Mouse (Mus musculus) heart, embryonic 13.5 days (tissue): ENCODE data around the gene Samd1. TPM values are rescaled to one million over a fixed set of nuclear protein-coding genes. Genes with fewer than 3 reads are reported as not detected.
A peak's percentile ranks its signal among the peaks of the same experiment; 100 is the strongest.
"Not testable (repeated sequence)": the region's sequence is repeated elsewhere in the genome, so short reads cannot be mapped to it uniquely, and the experiment has no call there.

Experiments used
- ATAC-seq: fragments of 200-750 bp; cut with Nextera tagmentation; 2 replicates; pipeline ENCODE4 v1.8.0; 2017; ENCODE audit warnings: moderate TSS enrichment; ENCODE audit not compliant: insufficient number of reproducible peaks, low FRiP score, low TSS enrichment; ENCODE audit errors: extremely low read depth
- H3K27ac ChIP-seq: fragments of 300-500 bp; sonication (generic); replicated peaks from 2 replicates; pipeline ENCODE4 v1.5.1; 2015; ENCODE audit warnings: moderate library complexity, mild to moderate bottlenecking, inconsistent platforms
- H3K27me3 ChIP-seq: fragments of 300-500 bp; sonication (generic); replicated peaks from 2 replicates; pipeline ENCODE4 v1.6.1; 2015; ENCODE audit warnings: mild to moderate bottlenecking, inconsistent platforms
- H3K36me3 ChIP-seq: fragments of 300-500 bp; sonication (generic); 2 replicates; pipeline ENCODE4 v1.6.1; 2015; ENCODE audit warnings: mild to moderate bottlenecking, inconsistent platforms
- H3K4me1 ChIP-seq: fragments of 300-500 bp; sonication (generic); 2 replicates; pipeline ENCODE4 v1.6.1; 2015; ENCODE audit warnings: inconsistent platforms
- H3K4me2 ChIP-seq: fragments of 300-500 bp; sonication (generic); 2 replicates; pipeline ENCODE4 v1.6.1; 2015; ENCODE audit warnings: inconsistent platforms, mild to moderate bottlenecking, moderate library complexity
- H3K4me3 ChIP-seq: fragments of 300-500 bp; sonication (generic); 2 replicates; pipeline ENCODE4 v1.5.1; 2015; ENCODE audit warnings: moderate library complexity, mild to moderate bottlenecking, inconsistent platforms
- H3K9ac ChIP-seq: fragments of 300-500 bp; sonication (generic); 2 replicates; pipeline ENCODE4 v1.6.1; 2015; ENCODE audit warnings: inconsistent platforms, mild to moderate bottlenecking, moderate library complexity
- H3K9me3 ChIP-seq: fragments of 300-500 bp; sonication (generic); 2 replicates; pipeline ENCODE4 v1.6.1; 2016; ENCODE audit warnings: inconsistent platforms
- WGBS: fragments of 180-500 bp; shearing (Covaris S2); methylation state at CpG from one replicate; pipeline ENCODE4 v1.1.7; 2015; ENCODE audit warnings: mixed read lengths; 5-methylcytosine and 5-hydroxymethylcytosine counted together
- polyA plus RNA-seq: library from polyadenylated mRNA; unstranded; fragments of >200 nt; fragmentation: Nextera tagmentation; extraction: Ambion mirVana; gene quantifications from 2 replicates; pipeline ENCODE4 v1.2.1, GENCODE M21; 2015

Gene Samd1
- polyA plus RNA-seq, 1 experiment from 2014 or later, result 4.8 TPM

DNA sequence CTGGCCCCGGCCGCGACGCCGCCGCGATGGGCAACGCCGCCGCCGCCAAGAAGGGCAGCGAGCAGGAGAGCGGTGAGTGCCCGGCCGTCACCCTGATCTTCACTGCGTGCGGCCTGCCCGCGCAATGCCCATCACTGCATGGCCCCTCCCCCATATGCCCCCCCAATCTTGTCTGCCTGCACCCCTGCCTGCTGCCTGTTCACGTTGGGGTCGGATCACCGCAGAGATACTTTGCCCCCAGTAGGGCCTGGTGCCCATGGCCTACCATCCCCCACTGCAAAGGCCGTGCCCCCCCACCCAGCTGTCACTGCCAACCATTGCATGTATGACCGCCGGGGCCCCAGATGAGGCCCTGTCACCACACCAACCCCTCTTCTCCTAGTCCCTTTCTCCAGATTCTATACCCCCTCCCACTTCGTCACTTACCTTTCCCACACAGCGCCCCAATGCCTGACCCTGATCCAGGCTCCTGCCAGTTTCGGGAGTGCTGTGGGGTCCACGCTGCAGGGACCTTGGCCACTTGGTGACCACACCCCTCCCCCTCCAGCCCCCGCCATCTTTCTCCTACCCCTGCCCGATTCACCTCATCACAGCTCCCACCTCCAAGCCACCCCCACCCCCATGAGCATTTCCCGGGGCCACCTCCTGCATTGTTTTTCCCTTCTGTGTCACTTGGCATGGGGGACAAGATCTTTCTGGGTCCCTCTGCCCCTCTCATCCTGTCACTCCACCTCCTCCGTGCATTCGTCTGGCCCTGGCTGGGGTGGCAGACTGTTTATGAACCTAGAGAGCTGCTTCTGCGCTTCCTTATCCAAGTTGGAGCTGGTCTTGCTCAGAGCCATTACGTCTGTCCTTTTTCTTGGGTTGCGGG, 24.1 kb upstream of the Samd1 start:
- H3K4me1 ChIP-seq, result peaks cover 48% of the 10 kb centered on the region
- WGBS, result 3% methylated on average over 37 of the region's 37 CpGs

DNA sequence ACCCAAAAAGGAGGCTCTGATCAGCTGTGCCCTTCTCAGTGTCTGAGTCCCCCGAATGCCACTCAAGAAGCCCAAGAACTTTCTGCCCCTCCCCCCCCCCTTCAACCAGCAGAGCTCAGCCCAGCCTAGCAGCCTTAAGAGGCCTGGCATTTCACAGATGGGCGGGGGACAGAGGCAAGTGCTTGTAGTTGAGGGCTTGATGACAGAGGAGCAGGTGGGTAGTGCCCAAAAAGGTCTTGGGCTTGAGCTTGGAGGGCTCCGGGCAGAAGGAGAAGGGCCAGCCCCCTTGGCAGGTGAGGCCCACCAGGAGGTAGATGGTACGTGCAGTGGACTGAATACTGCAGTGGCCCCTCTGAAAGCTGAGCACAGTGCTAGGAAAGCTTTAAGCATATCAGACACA, 23.0 kb upstream of the Samd1 start:
- Histone ChIP-seq H3K9me3 (no peaks in the 10 kb centered on the region), H3K9ac (peak overlapping the region; percentile 98), H3K27ac (peak overlapping the region; percentile 73), H3K36me3 (peaks cover 19% of the 10 kb centered on the region), H3K27me3 (no peaks in the 10 kb centered on the region), H3K4me3 (peak overlapping the region; percentile 97), H3K4me1 (peaks cover 59% of the 10 kb centered on the region), H3K4me2 (peak overlapping the region; percentile 94)
- no peak for ATAC-seq
- 43% methylated on average over 4 of the region's 4 CpGs for WGBS

More for the DNA sequence above, 24.1 kb upstream of the Samd1 start:
- Histone ChIP-seq H3K27me3 (no peaks in the 10 kb centered on the region), H3K4me3 (peak overlapping the region; percentile 97), H3K4me2 (peak overlapping the region; percentile 94), H3K9ac (peak overlapping the region; percentile 98), H3K27ac (peak overlapping the region; percentile 73), H3K9me3 (no peaks in the 10 kb centered on the region), H3K36me3 (peaks cover 23% of the 10 kb centered on the region)
- peak; percentile 9; the same call in 1 of the 2 replicates for ATAC-seq

DNA sequence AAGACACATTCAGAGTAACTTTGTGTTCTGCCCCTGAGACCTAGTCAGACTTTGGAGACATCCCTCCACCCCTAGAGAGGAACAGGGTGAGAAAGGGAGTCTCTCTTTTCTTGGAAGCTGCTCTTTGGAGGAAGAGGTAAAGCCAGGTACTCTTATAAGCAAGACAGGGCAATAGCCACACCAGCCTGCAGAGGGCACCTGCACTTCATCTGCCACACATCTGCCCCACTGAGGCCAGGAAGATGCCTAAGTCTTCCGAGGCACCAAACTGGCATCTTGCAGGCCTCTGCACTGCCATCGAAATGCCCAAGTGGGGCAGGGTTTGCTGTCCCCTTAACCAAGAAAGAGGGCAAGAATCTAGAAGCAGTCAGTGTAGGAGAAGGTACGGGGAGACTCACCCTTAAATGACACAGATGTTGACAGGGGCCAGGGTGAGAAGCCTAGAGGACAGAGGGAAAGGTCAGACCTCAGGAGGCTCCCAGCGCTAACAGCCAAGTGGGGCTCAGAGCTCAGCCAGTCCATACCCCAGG, 21.3 kb upstream of the Samd1 start:
- H3K4me1 ChIP-seq, result peaks cover 73% of the 10 kb centered on the region
- H3K9ac ChIP-seq, result no peak overlapping the region
- no peak overlapping the region for H3K4me2 ChIP-seq
- H3K27ac ChIP-seq, result no peak overlapping the region
- no peak overlapping the region for H3K4me3 ChIP-seq
- 82% methylated on average over 4 of the region's 4 CpGs for WGBS
- H3K9me3 ChIP-seq, result no peaks in the 10 kb centered on the region
- H3K27me3 ChIP-seq, result no peaks in the 10 kb centered on the region
- H3K36me3 ChIP-seq, result peaks cover 20% of the 10 kb centered on the region
- ATAC-seq, result no peak

DNA sequence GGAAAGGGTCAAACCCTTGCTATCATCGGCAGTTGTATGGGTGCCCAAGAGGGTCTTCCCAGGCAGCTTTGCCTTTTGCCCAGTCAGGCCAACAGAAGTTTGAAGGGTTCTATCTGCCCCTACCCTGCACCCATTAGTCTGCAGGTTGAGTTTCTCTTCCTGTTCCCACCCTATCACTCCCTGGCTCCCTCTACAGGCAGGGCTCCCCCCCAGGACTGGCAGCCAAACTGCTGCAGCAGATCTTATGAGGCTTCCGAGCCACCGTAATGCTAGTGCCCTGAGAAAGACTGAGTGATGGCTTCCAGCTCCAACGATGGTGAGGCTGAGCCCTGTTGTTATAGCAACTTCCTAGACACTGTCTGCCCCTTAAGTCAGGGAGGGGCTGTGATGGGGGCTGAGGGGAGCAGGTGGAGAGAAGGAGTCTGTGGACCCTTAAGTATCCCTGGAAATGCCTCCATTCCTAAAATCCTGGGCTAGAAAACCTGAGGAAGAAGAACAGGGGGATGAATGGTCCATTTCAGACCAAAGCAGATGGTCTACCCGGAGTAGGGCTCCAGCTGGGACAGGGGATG, 20.6 kb upstream of the Samd1 start:
- Histone ChIP-seq H3K9me3 (no peaks in the 10 kb centered on the region), H3K27ac (peak overlapping the region; percentile 95), H3K9ac (peak overlapping the region; percentile 69; the same call in 1 of the 2 replicates), H3K36me3 (peaks cover 27% of the 10 kb centered on the region), H3K4me2 (peak overlapping the region; percentile 42), H3K4me1 (peaks cover 76% of the 10 kb centered on the region), H3K27me3 (no peaks in the 10 kb centered on the region), H3K4me3 (no peak overlapping the region)
- 80% methylated on average over 5 of the region's 5 CpGs for WGBS
- ATAC-seq, result no peak

DNA sequence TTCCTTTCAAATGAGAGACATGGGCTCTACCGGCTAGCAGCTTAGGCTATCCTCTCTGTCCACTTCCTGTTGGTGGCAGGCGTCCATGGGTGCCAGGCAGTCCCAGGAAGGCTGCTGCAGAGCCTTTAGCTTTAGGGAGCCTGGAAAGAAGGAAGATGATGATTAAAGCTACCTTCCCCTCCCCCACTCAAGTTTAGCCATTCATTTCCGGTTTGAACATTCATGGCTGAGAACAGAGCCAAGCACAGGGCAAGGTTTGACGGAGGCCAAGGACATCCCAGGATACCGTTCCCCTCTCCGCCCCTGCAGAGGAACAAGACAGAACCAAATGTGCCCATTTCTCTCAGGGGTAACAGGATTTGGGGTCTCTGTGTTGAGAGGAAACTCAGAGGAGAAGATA, 19.8 kb upstream of the Samd1 start:
- 38% methylated on average over 6 of the region's 6 CpGs for WGBS
- Histone ChIP-seq H3K36me3 (peaks cover 35% of the 10 kb centered on the region), H3K4me3 (peak overlapping the region; percentile 6; the same call in 1 of the 2 replicates), H3K4me1 (peaks cover 73% of the 10 kb centered on the region), H3K27me3 (no peaks in the 10 kb centered on the region), H3K9ac (peak overlapping the region; percentile 69), H3K4me2 (peak overlapping the region; percentile 42), H3K9me3 (no peaks in the 10 kb centered on the region), H3K27ac (peak overlapping the region; percentile 95)
- no peak for ATAC-seq

DNA sequence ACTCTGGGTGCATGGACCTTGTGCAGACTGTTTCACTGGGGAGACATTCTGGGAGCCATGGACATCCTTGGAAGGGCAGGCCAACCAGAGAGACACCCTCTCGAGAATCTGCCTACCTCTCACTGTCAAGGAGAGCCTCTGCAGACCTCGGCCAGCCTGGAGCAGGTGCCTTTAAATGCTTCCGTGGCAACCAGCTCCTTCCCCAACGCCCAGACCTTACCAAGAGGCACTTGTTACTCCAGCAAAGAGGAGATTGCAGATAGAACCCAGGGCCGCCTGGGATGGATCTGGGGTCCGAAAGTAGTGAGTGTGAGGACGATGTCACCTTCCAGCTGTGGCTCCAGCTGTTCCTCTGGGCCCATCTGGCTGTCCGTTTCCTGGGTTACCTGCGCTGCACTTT, 19.3 kb upstream of the Samd1 start:
- peak overlapping the region; percentile 42 for H3K4me2 ChIP-seq
- ATAC-seq, result no peak
- peaks cover 40% of the 10 kb centered on the region for H3K36me3 ChIP-seq
- H3K27ac ChIP-seq, result peak overlapping the region; percentile 95
- no peaks in the 10 kb centered on the region for H3K9me3 ChIP-seq
- H3K9ac ChIP-seq, result peak overlapping the region; percentile 69
- WGBS, result 62% methylated on average over 9 of the region's 9 CpGs
- no peaks in the 10 kb centered on the region for H3K27me3 ChIP-seq
- H3K4me3 ChIP-seq, result peak overlapping the region; percentile 6; the same call in 1 of the 2 replicates
- H3K4me1 ChIP-seq, result peaks cover 73% of the 10 kb centered on the region

DNA sequence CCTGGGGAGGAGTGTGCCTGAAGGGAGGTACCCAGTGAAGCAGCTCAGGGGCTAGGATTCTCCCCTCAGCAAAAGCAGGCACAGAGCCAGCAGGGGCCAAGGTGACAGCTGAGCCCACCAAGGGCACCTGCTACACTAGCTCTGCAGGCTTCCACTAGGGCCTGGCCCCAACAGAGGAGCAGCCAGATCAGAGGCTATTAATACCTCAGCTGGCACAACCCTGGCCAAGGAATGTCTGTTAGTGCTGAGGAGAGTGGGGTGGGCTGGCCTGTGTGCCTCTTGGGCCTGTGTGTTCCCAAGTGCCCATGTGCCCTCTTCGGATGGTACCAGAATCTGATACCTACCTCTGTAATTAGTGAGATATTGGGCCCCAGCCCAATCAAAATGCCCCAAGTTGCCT, 17.2 kb upstream of the Samd1 start:
- Histone ChIP-seq H3K36me3 (peaks cover 59% of the 10 kb centered on the region), H3K9ac (peak overlapping the region; percentile 69), H3K9me3 (no peaks in the 10 kb centered on the region), H3K4me1 (peaks cover 56% of the 10 kb centered on the region), H3K4me3 (no peak overlapping the region), H3K27ac (peak overlapping the region; percentile 95), H3K4me2 (peak overlapping the region; percentile 35), H3K27me3 (no peaks in the 10 kb centered on the region)
- peak; percentile 77; the same call in 1 of the 2 replicates for ATAC-seq
- WGBS, result 35% methylated on average over 1 of the region's 1 CpGs

DNA sequence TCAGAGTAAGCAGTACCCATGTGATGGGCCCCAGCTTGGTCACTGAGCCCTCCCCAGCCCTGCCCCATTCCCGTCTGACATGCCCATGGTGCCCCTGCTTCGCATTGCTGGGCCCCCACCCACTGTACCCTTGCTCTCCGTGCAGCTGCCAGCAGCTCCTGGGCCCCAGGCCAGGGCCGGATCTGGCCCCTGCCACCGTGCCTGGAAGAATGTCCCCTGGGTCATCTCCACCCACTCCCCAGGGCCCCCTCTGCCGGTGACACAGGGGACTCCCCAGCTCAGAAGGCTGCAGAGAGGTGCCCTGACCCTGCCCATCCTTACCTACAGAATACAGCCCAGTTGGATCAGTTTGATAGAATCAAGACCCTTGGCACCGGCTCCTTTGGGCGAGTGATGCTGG, 16.6 kb upstream of the Samd1 start:
- Histone ChIP-seq H3K4me3 (no peak overlapping the region), H3K27me3 (no peaks in the 10 kb centered on the region), H3K27ac (peak overlapping the region; percentile 95), H3K9ac (peak overlapping the region; percentile 64), H3K4me1 (peaks cover 56% of the 10 kb centered on the region), H3K36me3 (peaks cover 65% of the 10 kb centered on the region), H3K9me3 (no peaks in the 10 kb centered on the region), H3K4me2 (peak overlapping the region; percentile 35; the same call in 1 of the 2 replicates)
- WGBS, result 65% methylated on average over 8 of the region's 8 CpGs
- no peak for ATAC-seq

DNA sequence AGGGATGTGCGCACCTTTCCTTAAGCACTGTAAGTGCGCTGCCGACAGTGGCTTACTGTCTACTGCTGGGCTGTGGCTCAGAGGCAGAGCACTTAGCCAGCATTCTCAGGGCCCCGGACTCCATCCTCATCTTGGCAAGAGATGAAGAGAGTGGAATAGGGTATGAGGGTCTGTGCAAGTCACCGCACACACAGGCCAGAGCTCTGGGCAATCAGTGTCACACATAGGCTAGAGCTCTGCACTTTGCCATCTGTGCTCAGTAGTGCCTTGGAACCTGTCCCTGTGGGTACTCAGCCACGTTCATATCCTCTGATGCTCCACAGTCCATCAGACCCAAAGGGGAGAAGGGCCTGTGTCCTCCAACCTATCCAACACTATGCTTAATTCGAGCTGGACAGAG, 15.9 kb upstream of the Samd1 start:
- H3K4me1 ChIP-seq, result peaks cover 49% of the 10 kb centered on the region
- no peaks in the 10 kb centered on the region for H3K9me3 ChIP-seq
- H3K27me3 ChIP-seq, result no peaks in the 10 kb centered on the region
- H3K4me3 ChIP-seq, result no peak overlapping the region
- H3K4me2 ChIP-seq, result no peak overlapping the region
- no peak overlapping the region for H3K9ac ChIP-seq
- ATAC-seq, result no peak
- H3K36me3 ChIP-seq, result peaks cover 72% of the 10 kb centered on the region
- WGBS, result 89% methylated on average over 7 of the region's 7 CpGs
- H3K27ac ChIP-seq, result peak overlapping the region; percentile 95

DNA sequence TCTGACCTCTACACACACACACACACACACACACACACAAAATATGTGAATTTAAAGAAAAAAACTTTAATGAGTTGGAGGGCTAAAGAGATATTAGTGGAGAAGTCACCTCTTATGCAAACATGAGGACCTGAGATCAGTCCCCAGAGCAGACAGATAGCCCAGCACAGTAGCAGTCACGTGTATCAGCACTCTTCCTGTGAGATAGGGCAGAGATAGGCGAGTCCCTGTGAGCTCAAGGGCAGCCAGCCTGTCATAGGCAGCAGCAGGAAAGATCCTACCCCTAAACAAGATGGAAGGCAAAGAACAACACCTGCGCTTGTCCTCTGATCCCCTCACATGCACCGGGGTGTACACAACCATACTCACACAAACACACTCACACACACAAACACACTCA, 15.0 kb upstream of the Samd1 start:
- no peak overlapping the region for H3K9ac ChIP-seq
- H3K27me3 ChIP-seq, result no peaks in the 10 kb centered on the region
- no peak overlapping the region for H3K27ac ChIP-seq
- H3K9me3 ChIP-seq, result no peaks in the 10 kb centered on the region
- H3K36me3 ChIP-seq, result peaks cover 81% of the 10 kb centered on the region
- H3K4me1 ChIP-seq, result peaks cover 40% of the 10 kb centered on the region
- ATAC-seq, result no peak
- 68% methylated on average over 4 of the region's 4 CpGs for WGBS
- no peak overlapping the region for H3K4me3 ChIP-seq
- no peak overlapping the region for H3K4me2 ChIP-seq

DNA sequence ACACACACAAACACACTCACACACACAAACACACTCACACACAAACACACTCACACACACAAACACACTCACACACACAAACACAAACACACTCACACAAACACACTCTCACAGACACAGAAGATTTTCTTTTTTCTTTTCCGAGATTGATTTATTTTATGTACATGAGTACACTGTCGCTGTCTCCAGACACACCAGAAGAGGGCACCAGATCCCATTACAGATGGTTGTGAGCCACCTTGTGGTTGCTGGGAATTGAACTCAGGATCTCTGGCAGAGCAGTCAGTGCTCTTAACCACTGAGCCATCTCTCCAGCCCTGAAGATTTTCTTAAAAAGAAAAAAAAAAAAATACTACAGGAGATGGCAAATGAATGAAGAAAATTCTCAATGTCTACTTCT, 14.2 kb upstream of the Samd1 start:
- H3K4me2 ChIP-seq, H3K27ac ChIP-seq, H3K9me3 ChIP-seq, H3K9ac ChIP-seq, H3K27me3 ChIP-seq, H3K4me3 ChIP-seq, ATAC-seq: not testable (repeated sequence)
- WGBS, result 97% methylated on average over 2 of the region's 2 CpGs
- Histone ChIP-seq H3K36me3 (peaks cover 84% of the 10 kb centered on the region), H3K4me1 (peaks cover 32% of the 10 kb centered on the region)
